Mouse (Mus musculus) embryonic fibroblast, embryonic 13.5 days (primary cell): ENCODE measurements around the gene Hoxd3. TPM values are rescaled to one million over a fixed set of nuclear protein-coding genes. Genes with fewer than 3 reads are reported as not detected.

Experiments used
- H3K27ac ChIP-seq: 2 replicates; pipeline ENCODE4 v1.5.1; 2012; ENCODE audit warnings: low read length, control low read depth, inconsistent platforms; ENCODE audit not compliant: insufficient read depth
- H3K4me1 ChIP-seq: 2 replicates; pipeline ENCODE4 v1.6.1; 2011; ENCODE audit warnings: low read length; ENCODE audit not compliant: control insufficient read depth, insufficient read depth
- H3K4me3 ChIP-seq: 2 replicates; pipeline ENCODE4 v1.5.1; 2011; ENCODE audit warnings: mild to moderate bottlenecking, control low read depth, low read length; ENCODE audit not compliant: insufficient read depth
- CTCF ChIP-seq: IDR thresholded peaks from 2 replicates; pipeline ENCODE4 v1.5.1; 2011; ENCODE audit warnings: mild to moderate bottlenecking, control low read depth, low read length, moderate library complexity, borderline replicate concordance; ENCODE audit not compliant: insufficient read depth
- POLR2A ChIP-seq: IDR thresholded peaks from 2 replicates; pipeline ENCODE4 v1.6.1; 2011; ENCODE audit warnings: low read depth, mild to moderate bottlenecking, control low read depth, low read length, moderate library complexity
- polyA plus RNA-seq: library from polyadenylated mRNA; stranded (reverse); fragments of >200 nt; gene quantifications from 2 replicates; pipeline ENCODE4 v1.2.4, GENCODE M21; 2011; ENCODE audit warnings: low read depth; ENCODE audit not compliant: missing spikeins, insufficient read length

Hoxd3 gene
- polyA plus RNA-seq, 1 experiment: 3.3 TPM

GRCm38 (mm10) chr2:74750731-74751250 is 39.1 kb downstream of the Hoxd3 start:
- Histone ChIP-seq H3K4me1 (peaks cover 7% of the 10 kb centered on the region; the same call in 1 of the 2 replicates), H3K27ac (no peak overlapping the region), H3K4me3 (no peak overlapping the region)
- no peak for TF ChIP-seq CTCF
- no peak for TF ChIP-seq POLR2A

- Histone ChIP-seq H3K4me1 (peaks cover 7% of the 10 kb centered on the region; the same call in 1 of the 2 replicates), H3K27ac (no peak overlapping the region), H3K4me3 (no peak overlapping the region)
- TF ChIP-seq CTCF (no peak), POLR2A (no peak)
These were observed 40.1 kb downstream of the Hoxd3 start for GRCm38 (mm10) chr2:74751861-74752260.

- Histone ChIP-seq H3K4me1 (peaks cover 7% of the 10 kb centered on the region; the same call in 1 of the 2 replicates), H3K4me3 (no peak overlapping the region), H3K27ac (no peak overlapping the region)
- TF ChIP-seq POLR2A (no peak), CTCF (no peak)
These were observed 40.9 kb downstream of the Hoxd3 start for GRCm38 (mm10) chr2:74752431-74753174.

- Histone ChIP-seq H3K4me1 (peaks cover 7% of the 10 kb centered on the region; the same call in 1 of the 2 replicates), H3K27ac (no peak overlapping the region), H3K4me3 (no peak overlapping the region)
- TF ChIP-seq CTCF: no peak
- TF ChIP-seq POLR2A: no peak
These were observed 41.4 kb downstream of the Hoxd3 start for GRCm38 (mm10) chr2:74753175-74753523.

- H3K4me1 ChIP-seq: peaks cover 7% of the 10 kb centered on the region; the same call in 1 of the 2 replicates
- no peak for TF ChIP-seq POLR2A
- TF ChIP-seq CTCF: no peak
- H3K4me3 ChIP-seq: no peak overlapping the region
- H3K27ac ChIP-seq: no peak overlapping the region
These were observed 42.0 kb downstream of the Hoxd3 start for GRCm38 (mm10) chr2:74753711-74754110.

- no peak overlapping the region for H3K27ac ChIP-seq
- H3K4me1 ChIP-seq: no peaks in the 10 kb centered on the region; the same call in 1 of the 2 replicates
- TF ChIP-seq POLR2A: no peak
- no peak for TF ChIP-seq CTCF
- no peak overlapping the region for H3K4me3 ChIP-seq
These were observed 48.4 kb downstream of the Hoxd3 start for GRCm38 (mm10) chr2:74760146-74760545.

GRCm38 (mm10) chr2:74761941-74762340 is 50.2 kb downstream of the Hoxd3 start:
- no peak overlapping the region for H3K27ac ChIP-seq
- H3K4me1 ChIP-seq: no peaks in the 10 kb centered on the region; the same call in 1 of the 2 replicates
- no peak overlapping the region for H3K4me3 ChIP-seq
- no peak for TF ChIP-seq CTCF

GRCm38 (mm10) chr2:74762522-74763244 is 51.0 kb downstream of the Hoxd3 start, which contains the start of gene Hoxd1:
TSS of gene Hoxd1 (plus strand) at chr2:74762980.
- TF ChIP-seq POLR2A: no peak
- no peak for TF ChIP-seq CTCF
- Histone ChIP-seq H3K4me3 (peak within 1 kb of the TSS; percentile 32), H3K27ac (no peak within 1 kb of the TSS), H3K4me1 (no peaks in the 10 kb centered on the region; the same call in 1 of the 2 replicates)

- H3K4me1 ChIP-seq: no peaks in the 10 kb centered on the region; the same call in 1 of the 2 replicates
- TF ChIP-seq POLR2A: no peak
- no peak for TF ChIP-seq CTCF
- H3K4me3 ChIP-seq: no peak overlapping the region; the same call in 1 of the 2 replicates
- no peak overlapping the region for H3K27ac ChIP-seq
These were observed 51.6 kb downstream of the Hoxd3 start for GRCm38 (mm10) chr2:74763245-74763735.
